Mouse (Mus musculus) naive thymus-derived CD4-positive, alpha-beta T cell, adult 5 months (primary cell): ENCODE data around the gene Cacng2. TPM values are rescaled to one million over a fixed set of nuclear protein-coding genes. Genes with fewer than 3 reads are reported as not detected.

Experiments
- polyA plus RNA-seq: library from polyadenylated mRNA; unstranded; fragments of 100-300 nt; shearing (Covaris generic); gene quantifications from one replicate; pipeline ENCODE4 v1.2.1, GENCODE M21; 2017

Gene Cacng2
- polyA plus RNA-seq: not detected

DNA sequence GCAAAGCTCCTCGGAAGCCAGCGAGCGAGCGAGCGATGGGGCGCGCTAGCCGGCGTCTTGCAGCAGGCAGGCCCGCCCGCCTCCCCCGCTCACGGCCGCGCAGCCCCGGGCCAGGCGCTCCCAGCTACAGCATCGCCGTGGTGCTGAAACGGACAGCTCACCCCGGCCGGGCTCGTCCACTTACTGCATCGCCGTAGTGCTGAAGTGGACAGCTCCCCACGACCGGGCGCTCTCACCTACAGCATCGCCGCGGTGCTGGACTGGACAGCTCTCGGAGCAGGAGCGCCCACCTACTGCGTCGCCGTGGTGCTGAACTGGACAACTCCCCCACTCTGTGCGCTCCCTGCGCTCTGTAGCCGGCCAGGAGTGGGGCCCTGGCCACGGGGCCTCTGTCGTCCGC, at the start of gene Cacng2:
Cacng2 (minus strand) TSS at position 325 of the 400 bp plus-strand sequence.

DNA sequence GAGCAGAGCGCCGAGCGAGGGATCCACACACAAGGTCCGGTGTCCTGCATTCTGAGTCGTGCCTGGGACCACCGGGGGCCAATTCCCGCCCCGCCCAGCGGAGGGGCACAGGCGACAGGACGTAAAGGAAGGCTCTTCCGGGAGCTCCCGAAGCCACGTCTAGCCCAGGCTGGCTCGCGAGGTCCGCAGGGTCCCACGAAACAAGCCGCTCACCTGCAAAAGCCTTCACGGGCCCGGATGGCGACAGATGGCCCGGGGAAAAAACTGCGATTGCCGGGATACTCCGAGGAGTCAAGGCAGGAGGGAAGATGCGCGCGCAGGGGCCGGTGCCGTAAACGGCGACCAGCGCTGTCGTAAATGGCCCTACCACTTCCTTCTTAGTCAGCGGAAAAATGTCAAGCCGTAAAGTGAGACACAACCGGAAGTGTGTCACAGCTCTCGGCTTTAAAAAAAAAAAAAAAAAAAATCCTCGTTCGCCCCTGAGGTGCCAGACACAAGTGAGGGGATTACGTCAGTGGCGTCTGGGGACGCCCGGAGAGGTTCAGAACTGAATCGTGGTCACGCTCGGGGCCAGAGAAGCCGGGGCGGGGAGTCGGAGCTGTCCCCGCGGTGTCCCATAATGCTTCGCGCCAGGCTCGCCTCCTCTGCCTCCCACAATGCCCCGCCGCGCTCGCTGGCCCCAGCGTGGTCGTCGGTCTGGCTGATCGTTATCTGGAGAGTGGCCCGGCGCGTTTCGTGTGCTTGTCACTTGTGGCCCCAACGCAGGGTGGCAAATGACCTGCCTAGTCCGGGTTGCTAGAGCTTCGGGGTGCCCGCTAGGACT, 149.1 kb downstream of the Cacng2 start, which contains the start of gene Eif3d:
Eif3d (minus strand) TSS at position 344 of the 823 bp plus-strand sequence.

DNA sequence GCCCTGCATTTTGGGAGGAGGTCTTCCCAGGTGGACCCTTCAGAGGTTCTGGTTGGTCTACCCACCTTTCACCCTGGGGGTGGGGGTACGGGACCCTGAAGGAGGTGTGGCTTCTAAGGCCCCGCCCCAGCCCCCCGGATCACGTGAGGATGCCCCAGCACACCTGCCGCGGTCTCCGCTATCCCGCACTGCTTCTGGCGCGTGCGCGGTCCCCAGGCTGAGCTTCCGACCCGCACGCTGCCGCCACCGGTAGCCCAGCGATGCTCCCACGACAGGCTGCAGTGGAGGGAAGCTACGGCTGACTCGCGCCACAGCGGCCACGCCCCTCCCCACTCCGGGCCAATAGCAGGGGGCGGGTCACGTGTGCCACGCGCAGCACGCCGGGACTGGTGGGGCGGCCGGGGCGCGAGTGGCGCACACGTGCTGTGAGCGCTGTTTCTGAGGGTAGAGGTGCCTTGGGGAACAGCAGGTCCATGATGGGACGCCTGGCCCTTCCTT, 163.4 kb downstream of the Cacng2 start, which contains the start of gene Foxred2:
Foxred2 (minus strand) TSS at position 319 of the 498 bp plus-strand sequence.

Other genes with a start within 250 kb of the Cacng2 start
- gene Txn2, start 191.0 kb downstream of the Cacng2 start, polyA plus RNA-seq: 156 TPM
- 3.3 TPM for gene Foxred2, start 163.3 kb downstream of the Cacng2 start, polyA plus RNA-seq
- gene Eif3d, start 149.2 kb downstream of the Cacng2 start, polyA plus RNA-seq: 177 TPM
- 28.3 TPM for gene Ift27, start 54.1 kb upstream of the Cacng2 start, polyA plus RNA-seq
- gene Pvalb, start 86.4 kb upstream of the Cacng2 start, polyA plus RNA-seq: not detected
- 66.2 TPM for gene Ncf4, start 124.8 kb upstream of the Cacng2 start, polyA plus RNA-seq
- gene Csf2rb2, start 185.7 kb upstream of the Cacng2 start, polyA plus RNA-seq: not detected
- 0.10 TPM for gene Csf2rb, start 205.7 kb upstream of the Cacng2 start, polyA plus RNA-seq